Mouse (Mus musculus): ENCODE results near the gene Izumo2.
A peak's percentile ranks its signal among the peaks of the same experiment; 100 is the strongest.

- peak; percentile 44 for TF ChIP-seq CTCF (conservative IDR thresholded peaks at IDR 0.05; ENCODE audit: insufficient read depth, insufficient read length, low read depth, low read length)
- TF ChIP-seq POLR2A (IDR thresholded peaks at IDR 0.05; ENCODE audit: low read depth, low read length) = no peak
These were observed 15.8 kb downstream of the Izumo2 start for GRCm38 (mm10) chr7:44724316-44724715.
